Mouse (Mus musculus): ENCODE measurements around the gene Olfr156. TPM values are rescaled to one million over a fixed set of nuclear protein-coding genes. Genes with fewer than 3 reads are reported as not detected.

Olfr156 gene
- not detected for total RNA-seq (2023)

DNA sequence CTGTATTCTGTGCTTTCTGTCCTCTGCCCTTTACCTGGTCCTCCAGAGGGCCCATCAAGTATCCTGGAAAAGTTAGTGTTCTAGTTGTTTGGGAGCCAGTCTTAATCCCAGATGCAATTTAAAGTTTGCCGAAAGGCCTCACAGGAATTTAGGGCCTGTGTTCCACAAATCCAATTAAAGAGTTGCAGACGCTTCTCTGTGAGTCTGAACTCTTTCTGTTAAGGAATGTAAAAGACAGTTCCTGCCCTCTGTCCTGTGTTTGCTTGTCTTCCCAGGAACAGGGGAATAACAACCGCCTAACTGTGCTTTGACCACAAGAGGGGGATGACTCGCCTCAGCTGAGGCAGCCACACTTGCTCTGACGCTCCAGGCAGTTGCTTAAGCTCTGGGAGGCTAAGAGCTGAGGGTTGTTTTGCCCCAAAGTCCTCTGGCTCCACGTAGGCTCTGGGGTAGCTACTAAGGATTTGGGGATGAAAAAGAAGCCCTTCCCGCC, at the start of gene Olfr156:
Gene Olfr156, minus strand, starts transcription at position 51 of the 493 bp plus-strand sequence.

DNA sequence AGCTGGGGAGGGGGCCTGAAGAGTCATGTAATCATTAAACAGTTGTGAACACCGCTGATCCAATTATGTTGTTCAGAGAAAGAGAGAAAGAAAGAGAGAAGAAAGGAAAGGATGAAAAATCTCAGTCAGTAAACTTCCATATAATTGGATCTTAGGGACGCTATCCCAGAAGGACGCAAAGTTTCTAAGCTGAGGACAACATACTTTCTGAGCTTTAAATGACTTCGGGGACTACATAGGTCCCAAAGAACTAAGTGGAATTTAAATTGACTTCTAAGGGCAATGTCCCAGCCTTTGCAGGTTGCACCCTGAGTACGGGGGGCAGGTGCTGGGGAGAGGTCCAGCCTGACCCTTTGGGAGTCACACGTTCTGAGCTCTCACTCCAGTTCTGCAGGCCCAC, 27.6 kb upstream of the Olfr156 start, which contains the start of gene Olfr155:
Gene Olfr155, plus strand, starts transcription at position 301 of the 400 bp plus-strand sequence.

DNA sequence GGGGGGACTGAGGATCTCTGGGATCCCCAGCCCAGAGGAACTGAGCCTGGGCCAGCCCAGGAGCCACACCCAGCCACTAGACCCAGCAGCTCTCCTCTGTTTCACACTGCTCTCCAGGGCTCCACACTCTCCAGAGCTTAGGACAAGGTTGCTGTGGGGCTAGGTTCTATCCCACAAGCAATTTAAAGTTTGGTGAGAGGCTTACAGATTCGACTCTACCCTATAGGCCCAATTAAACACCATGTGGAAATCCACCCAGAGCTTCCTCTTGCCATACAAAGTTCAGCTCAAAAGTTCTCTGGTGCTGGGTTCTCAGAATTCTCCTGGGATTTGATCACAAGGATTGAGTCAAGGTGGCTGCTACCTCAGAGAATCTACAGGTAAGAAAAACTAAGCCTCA, 16.4 kb upstream of the Olfr156 start, which contains the start of gene Olfr157:
Gene Olfr157, minus strand, starts transcription at position 101 of the 400 bp plus-strand sequence.

DNA sequence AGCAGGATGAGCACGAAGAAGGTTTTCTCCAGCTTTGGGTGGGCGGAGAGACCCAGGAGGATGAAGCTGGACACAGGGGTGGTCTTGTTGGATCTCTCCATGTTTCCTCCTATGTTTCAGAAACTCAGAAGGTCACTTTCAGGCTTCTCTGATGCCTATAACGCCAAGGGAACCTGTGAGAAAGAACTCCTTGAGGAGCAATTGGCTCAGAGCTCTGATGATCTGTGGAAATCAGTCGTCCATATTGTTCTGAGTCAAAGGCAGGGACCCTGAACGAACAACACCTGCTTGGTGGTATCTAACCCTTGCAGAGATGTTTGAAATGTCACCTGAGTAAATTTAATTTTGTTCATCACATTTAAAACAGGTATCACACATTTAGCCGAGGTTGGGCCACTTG, 52.8 kb downstream of the Olfr156 start, which contains the start of gene Olfr159:
Gene Olfr159, minus strand, starts transcription at position 101 of the 400 bp plus-strand sequence.

Other genes with a start within 250 kb of the Olfr156 start
- 34.1 TPM for gene Rgp1, start 245.2 kb downstream of the Olfr156 start, total RNA-seq (2023)
- gene Gba2, start 245.0 kb downstream of the Olfr156 start, total RNA-seq (2023), result 26.5 TPM
- gene Msmp, start 239.4 kb downstream of the Olfr156 start, total RNA-seq (2023), result not detected
- not detected for gene Npr2, start 192.0 kb downstream of the Olfr156 start, total RNA-seq (2023)
- gene Spag8, start 170.3 kb downstream of the Olfr156 start, total RNA-seq (2023), result 0.62 TPM
- gene Hint2, start 167.4 kb downstream of the Olfr156 start, total RNA-seq (2023), result 17.1 TPM
- 4.6 TPM for gene Tmem8b, start 154.9 kb downstream of the Olfr156 start, total RNA-seq (2023)
- not detected for gene Fam221b, start 154.8 kb downstream of the Olfr156 start, total RNA-seq (2023)
- gene Olfr70, start 123.1 kb downstream of the Olfr156 start, total RNA-seq (2023), result not detected
- not detected for gene Olfr71, start 113.6 kb downstream of the Olfr156 start, total RNA-seq (2023)
- gene Hrct1, start 96.7 kb downstream of the Olfr156 start, total RNA-seq (2023), result not detected
- not detected for gene Spaar, start 93.9 kb downstream of the Olfr156 start, total RNA-seq (2023)
- gene Olfr159, start 52.9 kb downstream of the Olfr156 start, total RNA-seq (2023), result not detected
- not detected for gene Olfr157, start 16.3 kb upstream of the Olfr156 start, total RNA-seq (2023)
- gene Olfr155, start 27.7 kb upstream of the Olfr156 start, total RNA-seq (2023), result not detected
- 3.0 TPM for gene Reck, start 51.6 kb upstream of the Olfr156 start, total RNA-seq (2023)
- 30.3 TPM for gene Glipr2, start 133.5 kb upstream of the Olfr156 start, total RNA-seq (2023)
- 0.29 TPM for gene Ccin, start 159.6 kb upstream of the Olfr156 start, total RNA-seq (2023)
- gene Clta, start 180.6 kb upstream of the Olfr156 start, total RNA-seq (2023), result 136 TPM

Measured in CD4-positive naive resting alpha-beta T cell, adult 76 days (primary cell).